Mouse (Mus musculus) embryonic fibroblast, embryonic 13.5 days (primary cell): ENCODE data around the gene Soat1. TPM values are rescaled to one million over a fixed set of nuclear protein-coding genes. Genes with fewer than 3 reads are reported as not detected.
A peak's percentile ranks its signal among the peaks of the same experiment; 100 is the strongest.
"Not testable (repeated sequence)": the region's sequence is repeated elsewhere in the genome, so short reads cannot be mapped to it uniquely, and the experiment has no call there.

Source experiments
- H3K27ac ChIP-seq: 2 replicates; pipeline ENCODE4 v1.5.1; 2012; ENCODE audit warnings: low read length, control low read depth, inconsistent platforms; ENCODE audit not compliant: insufficient read depth
- H3K4me1 ChIP-seq: 2 replicates; pipeline ENCODE4 v1.6.1; 2011; ENCODE audit warnings: low read length; ENCODE audit not compliant: control insufficient read depth, insufficient read depth
- H3K4me3 ChIP-seq: 2 replicates; pipeline ENCODE4 v1.5.1; 2011; ENCODE audit warnings: mild to moderate bottlenecking, control low read depth, low read length; ENCODE audit not compliant: insufficient read depth
- CTCF ChIP-seq: IDR thresholded peaks from 2 replicates; pipeline ENCODE4 v1.5.1; 2011; ENCODE audit warnings: mild to moderate bottlenecking, control low read depth, low read length, moderate library complexity, borderline replicate concordance; ENCODE audit not compliant: insufficient read depth
- POLR2A ChIP-seq: IDR thresholded peaks from 2 replicates; pipeline ENCODE4 v1.6.1; 2011; ENCODE audit warnings: low read depth, mild to moderate bottlenecking, control low read depth, low read length, moderate library complexity
- polyA plus RNA-seq: library from polyadenylated mRNA; stranded (reverse); fragments of >200 nt; gene quantifications from 2 replicates; pipeline ENCODE4 v1.2.4, GENCODE M21; 2011; ENCODE audit warnings: low read depth; ENCODE audit not compliant: missing spikeins, insufficient read length

Soat1 gene
- polyA plus RNA-seq, 1 experiment: 100 TPM

DNA sequence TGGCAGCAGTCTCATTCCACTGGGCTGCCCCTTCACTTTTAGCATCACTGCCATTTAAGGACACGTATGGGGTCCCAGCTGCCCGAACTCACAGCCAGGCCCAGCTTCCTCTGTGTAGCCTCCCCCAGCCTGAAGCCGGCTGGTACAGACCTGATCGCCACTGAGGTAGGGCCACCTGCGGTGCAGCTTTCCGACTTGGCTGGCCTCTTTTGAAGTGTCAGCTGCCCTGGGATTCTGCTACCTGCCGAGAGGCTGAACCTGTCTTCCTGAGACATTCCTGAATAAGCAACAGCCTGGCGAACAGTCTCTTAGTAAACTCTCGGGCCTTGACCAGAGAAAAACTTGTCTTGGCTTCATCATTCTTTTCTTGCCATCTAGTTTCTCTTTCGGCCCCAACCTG, 70.9 kb downstream of the Soat1 start:
- no peak for TF ChIP-seq POLR2A
- no peak for TF ChIP-seq CTCF
- H3K27ac ChIP-seq: no peak overlapping the region
- no peak overlapping the region for H3K4me3 ChIP-seq
- H3K4me1 ChIP-seq: no peaks in the 10 kb centered on the region

DNA sequence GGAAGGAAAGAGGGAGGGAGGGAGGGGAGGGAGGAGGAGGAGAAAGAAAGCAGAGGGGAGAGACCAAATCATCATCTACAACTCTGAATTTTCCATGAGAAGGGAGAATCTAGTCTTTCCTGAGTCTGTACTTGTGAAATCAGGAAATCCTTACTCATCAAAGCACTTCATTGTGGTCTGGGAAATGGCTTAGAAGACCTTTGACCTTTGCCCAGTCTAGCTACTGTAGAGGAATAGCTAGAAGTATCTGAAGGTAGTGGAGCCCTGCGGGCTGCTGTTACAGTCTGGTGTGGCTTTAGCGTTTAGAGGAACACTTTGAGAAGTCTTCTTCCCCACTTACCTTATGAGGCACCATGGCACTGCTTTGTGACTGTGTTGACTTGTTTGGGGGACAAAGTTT, 71.6 kb downstream of the Soat1 start:
- TF ChIP-seq CTCF (no peak), POLR2A (no peak)
- H3K4me1 ChIP-seq: no peaks in the 10 kb centered on the region

DNA sequence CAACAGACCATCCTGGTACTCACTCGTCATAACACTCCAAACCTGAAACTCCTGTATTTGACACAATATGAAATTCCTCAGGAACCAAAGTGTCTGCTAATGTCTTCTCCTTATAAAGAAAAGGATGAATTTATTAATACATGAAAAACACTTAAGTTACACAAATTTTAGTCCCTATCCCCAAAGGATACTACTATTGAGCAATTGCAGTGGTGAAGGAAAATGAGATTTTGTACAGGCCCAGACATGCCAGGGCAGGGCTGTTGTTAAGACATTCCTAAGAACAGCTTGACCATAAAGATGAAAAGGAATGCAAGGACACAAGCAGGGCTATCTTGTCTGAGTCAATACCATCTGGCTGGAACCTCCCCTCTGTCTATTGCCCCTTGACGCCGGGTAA, 74.0 kb downstream of the Soat1 start:
- not testable (repeated sequence) for H3K4me1 ChIP-seq, H3K27ac ChIP-seq, H3K4me3 ChIP-seq

More for the DNA sequence above, 71.6 kb downstream of the Soat1 start:
- Histone ChIP-seq H3K4me3 (no peak overlapping the region), H3K27ac (no peak overlapping the region)

DNA sequence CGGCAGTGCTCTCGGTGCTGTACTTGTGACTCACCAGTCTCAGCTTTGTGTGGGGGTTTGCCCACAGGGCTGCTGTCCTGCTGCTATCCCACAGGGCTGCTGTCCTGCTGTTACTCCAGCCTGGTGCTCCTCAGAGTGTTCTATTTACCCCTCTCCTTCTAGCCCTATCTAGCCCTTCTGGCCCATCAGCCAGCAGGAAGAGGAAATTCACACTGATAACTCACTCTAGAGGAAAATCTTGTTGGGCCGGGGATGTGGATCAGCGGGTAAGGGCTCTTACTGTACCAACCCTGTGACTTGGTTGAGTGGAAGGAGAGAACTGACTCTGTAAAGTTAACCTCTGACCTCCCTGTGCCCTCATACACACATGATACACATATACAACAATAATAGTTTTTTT, 81.0 kb downstream of the Soat1 start:
- Histone ChIP-seq H3K27ac (no peak overlapping the region), H3K4me1 (no peaks in the 10 kb centered on the region), H3K4me3 (no peak overlapping the region)
- no peak for TF ChIP-seq POLR2A

DNA sequence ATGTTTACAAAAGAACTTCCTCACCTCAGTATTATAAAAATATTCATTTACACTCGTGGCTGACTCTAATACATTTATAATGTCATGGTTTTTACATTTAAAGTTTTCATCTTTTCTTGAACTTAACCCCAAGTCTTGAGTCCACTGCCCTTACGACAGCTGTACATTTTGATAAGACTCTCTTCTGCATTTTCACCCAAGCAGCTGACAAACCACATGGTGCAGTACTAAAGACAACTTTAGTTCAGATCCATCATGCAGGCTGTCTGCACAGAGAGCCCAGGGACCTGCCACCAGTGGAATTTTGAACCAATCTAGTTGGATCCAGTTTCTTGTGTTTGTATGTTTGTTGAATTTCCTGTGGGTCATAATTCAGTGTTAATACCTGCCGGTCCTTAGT, 87.3 kb downstream of the Soat1 start:
- Histone ChIP-seq H3K4me3 (no peak overlapping the region), H3K27ac (no peak overlapping the region), H3K4me1 (no peaks in the 10 kb centered on the region)
- no peak for TF ChIP-seq POLR2A
- no peak for TF ChIP-seq CTCF

DNA sequence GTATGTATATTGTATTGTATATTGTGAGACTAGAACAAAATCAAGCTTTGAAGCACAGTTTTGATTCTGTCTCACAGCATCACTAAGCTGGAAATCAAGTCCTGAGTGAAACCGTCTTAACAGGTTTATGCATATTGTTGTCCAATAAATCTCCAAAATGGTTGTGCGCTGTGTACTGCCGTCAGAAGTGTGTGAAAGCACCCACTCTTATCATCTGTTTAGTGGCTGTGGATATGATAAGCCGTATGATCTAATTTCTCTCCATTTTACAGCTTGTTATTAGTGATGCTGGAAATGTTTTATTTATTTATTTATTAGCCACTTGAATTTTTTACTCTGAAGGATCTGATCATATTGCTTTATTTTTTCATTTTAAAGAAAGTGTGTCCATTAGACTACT, 87.9 kb downstream of the Soat1 start:
- Histone ChIP-seq H3K4me1 (no peaks in the 10 kb centered on the region), H3K27ac (no peak overlapping the region), H3K4me3 (no peak overlapping the region)
- TF ChIP-seq CTCF: no peak
- no peak for TF ChIP-seq POLR2A

DNA sequence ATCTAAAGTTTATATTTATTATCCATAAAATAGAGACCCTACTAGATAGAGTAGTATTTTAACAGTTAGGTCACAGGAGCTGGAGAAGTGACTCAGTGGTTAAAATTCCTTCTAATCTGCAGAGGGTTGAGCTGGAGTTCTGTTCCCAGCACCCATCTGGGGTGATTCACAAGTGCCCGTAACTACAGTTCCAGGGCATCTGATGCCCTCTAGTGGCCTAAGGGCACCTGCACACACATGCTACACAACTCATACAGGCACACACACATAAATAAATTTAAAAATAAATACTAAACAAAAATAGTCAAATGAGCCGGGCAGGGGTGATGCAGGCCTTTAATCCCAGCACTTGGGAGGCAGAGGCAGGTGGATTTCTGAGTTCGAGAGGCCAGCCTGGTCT, 92.9 kb downstream of the Soat1 start:
- no peak overlapping the region for H3K27ac ChIP-seq
- TF ChIP-seq CTCF: peak; percentile 9; the same call in 1 of the 2 replicates
- no peak for TF ChIP-seq POLR2A
- no peak overlapping the region for H3K4me3 ChIP-seq
- no peaks in the 10 kb centered on the region for H3K4me1 ChIP-seq

Other genes starting within 250 kb of the Soat1 start
- 0.72 TPM in 1 of 2 replicates, not detected in the other for gene Tdrd5, start 170.7 kb downstream of the Soat1 start, polyA plus RNA-seq
- not detected in 2 replicates for gene Nphs2, start 163.6 kb downstream of the Soat1 start, polyA plus RNA-seq
- 1,294 and 1,591 TPM in 2 replicates for gene Gm2000, start 108.3 kb downstream of the Soat1 start, polyA plus RNA-seq
- gene Axdnd1, start 53.2 kb downstream of the Soat1 start, polyA plus RNA-seq: 0.60 and 0.76 TPM in 2 replicates
- 27.4 and 30.8 TPM in 2 replicates for gene Gm10031, start 49.7 kb upstream of the Soat1 start, polyA plus RNA-seq
- 22.4 and 28.6 TPM in 2 replicates for gene Abl2, start 84.5 kb upstream of the Soat1 start, polyA plus RNA-seq
- gene Tor3a, start 200.0 kb upstream of the Soat1 start, polyA plus RNA-seq: 25.3 and 30.7 TPM in 2 replicates
- gene Fam20b, start 244.8 kb upstream of the Soat1 start, polyA plus RNA-seq: 39.8 and 40.8 TPM in 2 replicates